Mouse (Mus musculus): Measurements from ENCODE around the gene Ap2a1.
A peak's percentile ranks its signal among the peaks of the same experiment; 100 is the strongest.

Gene Ap2a1

DNA sequence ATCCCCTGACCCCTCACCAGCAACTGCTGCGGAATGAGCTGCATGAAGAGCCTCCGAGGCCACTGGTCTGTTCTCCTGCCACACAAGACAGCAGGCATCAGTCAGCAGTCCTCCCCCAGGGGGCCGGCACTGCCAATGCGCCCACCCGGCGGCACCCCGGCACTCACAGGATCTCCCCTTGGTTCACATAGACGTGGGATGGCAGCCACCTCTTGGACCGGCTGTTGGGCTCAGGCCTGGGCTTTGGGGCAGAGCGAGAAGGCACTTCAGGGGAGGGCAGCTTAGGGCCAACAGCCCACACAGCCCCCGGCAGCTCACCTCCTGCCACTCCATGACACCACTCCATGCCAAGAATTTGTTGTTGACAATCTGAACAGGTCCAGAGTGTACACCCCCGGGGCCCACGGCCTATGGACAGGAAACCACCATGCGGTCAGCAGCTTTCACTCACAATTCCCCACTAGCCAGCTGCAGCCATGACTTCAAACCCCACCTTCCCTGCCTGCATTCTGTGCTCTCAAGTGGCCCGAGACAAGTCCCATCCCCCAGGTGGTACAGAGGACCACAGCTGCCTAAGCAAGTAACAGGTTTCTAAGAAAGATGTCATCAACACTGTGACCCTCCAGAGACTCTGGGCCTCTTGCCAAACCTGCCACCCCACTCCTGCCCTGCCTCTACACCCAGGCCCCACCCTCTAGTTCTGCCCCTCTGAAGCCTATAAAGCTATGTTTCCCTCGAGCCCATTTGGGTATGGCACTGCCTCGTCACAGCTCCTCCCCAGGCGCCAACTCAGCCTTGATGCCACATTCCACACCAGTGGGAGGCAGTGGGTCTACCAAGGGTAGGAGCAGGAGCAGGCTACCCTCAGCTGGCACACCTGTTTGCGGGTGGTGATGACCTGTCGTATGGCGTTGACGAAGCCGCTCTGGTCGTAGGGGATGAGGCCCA is 64.4 kb downstream of the Ap2a1 start:
- no peak for DNase-seq (ENCODE audit: low spot score)

DNA sequence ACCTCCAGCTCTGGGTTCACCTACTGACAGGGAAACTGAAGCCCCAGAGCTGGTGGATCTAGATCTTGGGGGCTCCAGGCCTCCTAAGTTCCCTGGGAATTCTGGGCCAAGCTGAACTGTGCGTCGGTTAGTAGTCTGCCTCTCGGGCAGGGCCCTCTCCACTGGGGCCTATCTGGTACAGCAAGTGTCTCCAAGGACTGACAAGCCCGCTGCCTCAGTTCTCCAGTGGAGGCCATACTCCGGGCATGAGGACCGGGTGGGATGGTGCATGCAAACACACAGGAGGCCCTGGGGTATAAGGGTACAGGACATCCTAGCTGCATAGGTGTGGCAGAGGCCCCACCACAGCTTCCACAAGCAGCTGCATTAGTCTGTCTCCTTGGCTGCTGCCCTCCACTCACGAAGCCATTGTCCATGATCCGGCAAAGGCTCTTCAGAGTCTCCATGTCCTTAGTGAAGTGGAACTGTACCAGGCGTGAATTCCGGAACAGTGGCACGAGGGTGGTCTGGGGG is 65.3 kb downstream of the Ap2a1 start:
- DNase-seq (ENCODE audit: low spot score) = no peak

DNA sequence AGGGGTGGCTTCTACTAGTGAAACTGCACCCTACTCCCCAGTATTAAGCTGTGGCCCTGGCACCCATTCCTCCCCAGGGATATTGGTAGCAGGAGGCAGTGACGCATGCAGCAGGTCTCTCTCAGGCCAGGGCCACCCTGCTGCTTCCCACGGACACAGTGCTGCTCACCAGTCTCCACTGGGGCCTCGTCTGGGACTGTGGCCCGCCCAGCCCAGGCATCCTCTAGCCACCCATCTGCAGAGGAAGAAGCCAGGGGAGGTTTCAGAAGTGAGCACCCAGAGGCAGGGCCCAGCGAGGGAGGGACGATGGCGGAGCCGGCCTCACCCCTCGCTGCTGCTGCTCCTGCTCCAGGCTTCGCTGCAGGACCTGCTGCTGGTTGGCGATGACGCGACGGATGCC is 66.1 kb downstream of the Ap2a1 start:
- DNase-seq (ENCODE audit: low spot score) = no peak

DNA sequence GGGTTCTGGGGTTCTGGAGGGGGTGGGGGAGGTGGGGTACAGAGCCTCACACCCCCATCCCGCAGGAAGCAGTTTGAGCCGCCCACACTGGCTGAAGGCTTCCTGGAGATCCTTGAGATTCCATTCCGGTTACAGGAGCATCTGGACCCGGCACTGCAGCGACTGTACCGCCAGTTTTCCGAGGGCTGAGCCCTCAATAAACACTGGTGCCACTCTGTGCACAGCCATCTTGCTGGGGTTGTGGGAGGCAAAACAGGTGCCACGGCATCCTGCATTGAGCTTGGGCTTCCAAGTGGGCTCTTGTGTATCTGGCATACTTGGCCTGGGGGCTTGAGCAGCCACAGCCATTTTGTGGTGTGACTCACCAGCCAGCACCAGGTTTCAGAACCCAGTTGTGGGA is 66.9 kb downstream of the Ap2a1 start:
- no peak for DNase-seq (ENCODE audit: low spot score)

DNA sequence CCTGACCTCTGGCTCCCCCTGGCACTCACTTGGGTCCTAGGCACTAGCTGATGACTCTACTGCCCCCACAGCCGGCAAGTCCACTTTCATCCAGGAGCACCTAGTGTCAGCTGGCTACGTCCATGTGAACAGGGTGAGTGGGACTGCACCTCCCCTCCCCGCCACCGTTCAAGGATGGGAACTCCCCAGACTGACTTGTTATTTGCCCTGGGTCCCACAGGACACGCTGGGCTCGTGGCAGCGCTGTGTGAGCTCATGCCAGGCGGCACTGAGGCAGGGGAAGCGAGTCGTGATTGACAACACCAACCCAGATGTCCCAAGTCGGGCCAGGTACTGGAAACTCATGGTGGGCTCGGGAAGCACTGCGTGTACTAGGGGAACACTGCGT is 67.9 kb downstream of the Ap2a1 start:
- DNase-seq (ENCODE audit: low spot score) = no peak

DNA sequence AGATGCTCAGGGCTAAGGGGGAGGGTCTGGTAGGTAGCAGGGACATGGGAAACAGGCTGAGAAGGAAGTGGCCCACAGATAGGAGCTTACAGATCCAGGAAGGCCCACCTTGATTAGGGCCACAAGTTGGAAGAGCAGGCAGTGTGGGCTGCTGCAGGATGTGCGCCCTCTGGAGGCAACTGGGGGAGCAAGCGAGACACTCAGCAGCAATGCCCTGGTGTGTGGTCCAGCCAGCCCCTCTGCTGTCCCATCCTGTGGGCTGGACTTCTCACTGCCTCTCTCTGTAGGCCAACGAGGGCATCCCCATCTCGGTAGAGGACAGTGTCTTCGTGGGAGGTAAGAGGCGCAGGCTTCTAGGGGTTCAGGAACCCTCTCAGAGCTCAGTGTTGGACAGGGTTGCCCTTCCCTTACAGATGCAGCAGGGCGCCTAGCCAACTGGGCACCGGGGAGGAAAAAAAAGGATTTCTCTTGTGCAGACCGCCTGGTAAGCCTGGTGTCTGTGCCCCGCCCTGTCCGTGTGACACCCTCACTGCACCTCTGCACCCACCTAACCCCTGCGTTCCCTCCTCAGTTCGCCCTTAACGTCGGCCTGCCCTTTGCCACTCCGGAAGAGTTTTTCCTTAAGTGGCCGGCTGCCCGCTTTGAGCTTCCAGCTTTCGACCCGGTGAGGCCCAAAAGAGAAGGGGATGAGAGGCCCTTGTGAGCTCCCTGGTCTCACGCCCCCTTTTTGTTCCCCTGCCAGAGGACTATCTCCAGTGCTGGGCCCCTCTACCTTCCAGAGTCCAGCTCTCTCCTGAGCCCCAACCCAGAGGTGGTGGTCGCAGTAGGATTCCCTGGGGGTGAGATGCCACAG is 68.5 kb downstream of the Ap2a1 start:
- DNase-seq (ENCODE audit: low spot score) = peak; percentile 61

DNA sequence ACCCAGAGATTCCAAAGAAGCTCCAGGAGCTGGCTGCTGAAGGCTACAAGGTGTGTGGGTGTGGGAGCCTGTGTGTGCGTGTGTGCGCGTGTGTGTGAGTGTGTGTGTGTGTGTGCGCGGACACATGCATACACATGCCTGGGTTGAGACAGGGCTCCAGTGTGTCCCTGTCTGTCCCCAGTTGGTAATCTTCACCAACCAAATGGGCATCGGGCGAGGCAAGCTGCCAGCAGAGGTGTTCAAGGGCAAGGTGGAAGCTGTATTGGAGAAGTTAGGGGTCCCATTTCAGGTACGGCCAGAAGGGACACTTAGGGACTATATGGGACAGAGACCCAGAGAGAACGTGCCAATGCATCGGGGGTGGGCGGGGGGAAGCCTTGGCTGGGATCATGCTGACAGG is 69.4 kb downstream of the Ap2a1 start:
- DNase-seq (ENCODE audit: low spot score) = no peak

DNA sequence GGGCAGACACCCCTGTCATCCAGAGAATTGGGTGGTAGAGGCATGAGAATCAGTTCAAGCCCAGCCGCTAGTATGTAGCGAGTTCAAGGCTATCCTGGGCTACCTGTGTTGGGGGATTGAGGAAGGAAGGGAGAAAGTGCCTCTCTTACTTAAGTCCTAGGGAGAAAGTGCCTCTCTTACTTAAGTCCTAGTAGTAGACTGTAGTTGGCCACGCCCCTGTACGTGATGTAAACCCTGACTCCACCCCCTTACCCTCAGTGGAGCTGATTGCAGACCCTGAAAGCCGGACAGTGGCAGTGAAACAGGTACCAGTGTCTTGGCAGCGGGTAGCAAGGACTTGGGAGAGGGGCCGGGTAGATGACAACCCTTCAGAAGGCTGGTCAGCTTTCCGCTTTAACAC is 71.4 kb downstream of the Ap2a1 start:
- DNase-seq (ENCODE audit: low spot score) = peak; percentile 80

DNA sequence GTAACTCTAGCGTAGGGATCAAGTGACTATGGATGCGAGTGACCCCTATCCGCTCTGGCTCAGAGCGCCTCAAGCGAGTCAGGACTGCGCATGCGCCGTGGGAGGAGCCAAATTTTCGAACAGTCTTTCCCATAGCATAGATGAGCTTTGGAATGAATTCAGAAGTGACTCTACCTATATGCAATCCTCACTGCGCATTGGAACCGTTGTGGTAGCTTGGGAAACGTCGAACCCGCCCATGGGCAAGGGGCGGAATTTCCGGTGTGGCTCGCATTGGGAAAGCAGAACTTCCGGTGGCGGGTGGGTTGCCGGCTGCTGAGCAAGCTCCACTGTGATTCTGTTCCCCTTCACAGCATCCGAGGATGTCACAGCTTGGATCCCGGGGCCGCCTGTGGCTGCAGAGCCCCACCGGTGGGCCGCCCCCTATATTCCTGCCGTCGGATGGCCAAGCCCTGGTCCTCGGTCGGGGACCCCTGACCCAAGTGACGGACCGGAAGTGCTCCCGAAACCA is 72.2 kb downstream of the Ap2a1 start, which contains the start of gene Pnkp:
Pnkp (plus strand) TSS at position 98 of the 511 bp plus-strand sequence.
- DNase-seq (ENCODE audit: low spot score) = peak; percentile 85

DNA sequence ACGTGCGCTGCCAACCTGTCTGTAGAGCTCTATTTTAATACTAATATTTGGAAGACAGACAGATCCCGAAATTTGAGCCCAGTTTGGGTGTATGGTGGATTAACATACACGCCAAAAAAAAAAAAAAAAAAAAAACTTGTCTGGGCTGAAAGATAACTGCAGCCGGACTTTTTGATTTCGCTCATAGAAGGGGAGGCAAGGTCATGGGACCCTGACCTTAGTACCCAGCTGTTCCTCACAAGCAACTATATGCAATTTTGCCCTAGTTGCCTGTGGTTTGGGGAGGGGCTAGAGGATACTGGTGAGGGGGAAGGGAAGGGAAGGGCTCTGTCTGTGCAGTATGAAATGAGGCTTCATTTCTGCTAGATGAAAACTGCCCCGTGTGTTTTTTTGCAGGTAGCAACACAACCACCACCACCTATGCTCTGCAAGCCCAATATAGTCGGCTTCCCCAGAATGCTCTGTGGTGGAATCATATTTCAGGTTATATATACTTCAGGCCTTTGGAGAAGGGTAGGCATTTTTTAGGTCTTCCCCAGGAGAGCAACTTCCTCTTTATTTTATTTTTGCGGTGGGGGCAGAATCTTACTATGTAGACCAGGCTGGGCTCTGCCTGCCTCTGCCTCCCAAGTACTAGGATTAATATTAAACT is 72.9 kb downstream of the Ap2a1 start:
- peak; percentile 50 for DNase-seq (ENCODE audit: low spot score)

DNA sequence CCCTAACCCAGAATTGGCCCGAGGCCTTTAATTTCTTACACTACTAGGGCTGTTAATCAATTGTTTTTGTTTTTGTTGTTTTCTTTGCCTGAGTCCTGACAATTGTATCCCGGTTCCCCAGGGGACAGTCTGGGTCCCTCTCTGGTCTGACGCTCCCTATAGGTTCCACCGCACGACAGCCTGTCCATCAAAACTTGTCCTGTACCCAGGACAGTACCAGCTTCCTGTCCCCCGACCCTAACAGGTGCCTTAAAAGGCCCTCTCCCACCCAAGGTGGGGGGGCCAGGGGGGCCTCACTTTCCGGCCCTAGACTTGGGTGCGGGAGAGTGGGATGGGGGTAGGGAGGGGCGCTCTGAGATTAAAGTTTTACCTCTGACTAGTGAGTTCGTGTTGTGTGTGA is 74.3 kb downstream of the Ap2a1 start:
- DNase-seq (ENCODE audit: low spot score) = no peak

DNA sequence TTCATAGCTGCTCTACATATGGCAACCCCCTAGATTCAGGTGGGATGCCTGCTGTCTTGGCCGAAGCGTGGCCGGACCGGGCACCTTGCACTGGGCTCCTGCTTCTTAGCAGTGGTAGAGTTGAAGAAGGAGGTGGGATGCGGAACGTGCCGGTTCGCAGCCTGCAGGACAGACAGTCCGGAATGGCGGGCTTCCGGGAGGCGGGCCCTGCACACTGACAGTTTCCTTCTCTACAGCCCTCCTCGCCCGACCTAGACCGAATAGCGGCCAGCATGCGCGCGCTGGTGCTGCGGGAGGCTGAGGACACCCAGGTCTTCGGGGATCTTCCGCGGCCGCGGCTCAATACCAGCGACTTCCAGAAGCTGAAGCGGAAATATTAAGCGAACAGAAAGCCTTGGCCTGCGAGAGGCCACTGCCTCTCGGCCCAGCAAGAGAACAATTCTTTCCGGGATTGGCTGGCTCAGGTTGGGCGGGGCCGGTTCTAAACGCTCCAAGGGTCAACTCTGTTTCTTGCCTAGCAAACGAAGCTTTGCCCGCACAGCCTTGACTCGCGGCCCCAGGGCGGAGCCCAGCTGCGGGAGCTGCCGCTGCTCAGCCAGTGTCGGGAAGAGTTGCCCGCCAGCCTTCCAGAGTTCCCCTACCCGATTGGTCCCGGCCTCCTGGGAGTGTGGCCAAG is 74.8 kb downstream of the Ap2a1 start:
- peak; percentile 83 for DNase-seq (ENCODE audit: low spot score)

DNA sequence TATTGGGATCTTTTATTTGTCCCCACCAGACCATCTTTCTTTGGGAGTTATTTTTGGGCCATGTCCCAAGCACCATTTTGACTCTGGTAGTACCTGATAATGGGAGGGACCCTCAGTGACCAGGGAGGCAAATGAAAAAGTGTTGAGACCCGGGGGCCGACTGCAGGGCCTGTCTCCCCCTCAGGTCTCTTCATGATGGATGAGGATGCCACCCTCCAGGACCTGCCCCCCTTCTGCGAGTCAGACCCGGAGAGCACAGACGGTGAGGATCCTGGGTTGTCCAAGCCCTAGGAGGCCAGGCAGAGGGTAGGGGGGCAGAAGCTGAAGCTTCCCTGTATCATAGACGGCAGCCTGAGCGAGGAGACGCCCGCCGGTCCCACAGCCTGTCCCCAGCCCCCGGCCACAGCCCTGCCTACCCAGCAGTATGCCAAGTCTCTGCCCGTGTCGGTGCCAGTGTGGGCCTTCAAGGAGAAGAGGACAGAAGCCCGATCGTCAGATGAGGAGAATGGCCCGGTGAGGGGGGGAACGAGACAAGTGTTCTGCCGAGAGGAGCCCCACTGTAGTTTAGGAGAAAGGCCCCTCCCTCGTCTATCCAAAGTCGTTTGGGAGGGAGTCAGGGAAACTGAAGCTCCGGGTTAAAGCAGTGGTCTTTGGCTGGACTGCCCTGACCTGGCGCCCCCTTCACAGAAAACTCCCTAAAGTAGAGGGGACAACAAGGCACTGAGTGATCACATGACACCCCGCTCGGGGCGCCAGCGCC is 75.5 kb downstream of the Ap2a1 start:
- DNase-seq (ENCODE audit: low spot score) = no peak

DNA sequence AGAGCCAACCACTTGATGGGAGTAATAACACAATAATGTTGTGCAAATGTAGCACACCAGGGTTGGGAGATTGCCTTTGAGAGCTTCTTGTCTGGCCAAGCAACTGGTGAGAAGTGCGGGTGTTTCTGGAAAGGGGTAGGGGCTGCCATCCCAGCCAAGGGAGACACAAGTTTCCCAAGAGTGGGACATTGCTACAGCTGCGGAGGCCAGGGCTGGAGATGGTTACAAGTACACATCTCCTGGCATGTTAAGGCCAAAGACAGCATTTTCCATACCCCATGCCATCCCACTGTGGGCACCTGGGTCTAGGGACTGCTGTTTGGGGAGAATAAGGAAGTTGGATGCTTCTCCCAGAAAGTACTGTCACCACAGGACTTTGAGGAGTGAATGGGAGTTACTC is 76.2 kb downstream of the Ap2a1 start:
- DNase-seq (ENCODE audit: low spot score) = no peak

DNA sequence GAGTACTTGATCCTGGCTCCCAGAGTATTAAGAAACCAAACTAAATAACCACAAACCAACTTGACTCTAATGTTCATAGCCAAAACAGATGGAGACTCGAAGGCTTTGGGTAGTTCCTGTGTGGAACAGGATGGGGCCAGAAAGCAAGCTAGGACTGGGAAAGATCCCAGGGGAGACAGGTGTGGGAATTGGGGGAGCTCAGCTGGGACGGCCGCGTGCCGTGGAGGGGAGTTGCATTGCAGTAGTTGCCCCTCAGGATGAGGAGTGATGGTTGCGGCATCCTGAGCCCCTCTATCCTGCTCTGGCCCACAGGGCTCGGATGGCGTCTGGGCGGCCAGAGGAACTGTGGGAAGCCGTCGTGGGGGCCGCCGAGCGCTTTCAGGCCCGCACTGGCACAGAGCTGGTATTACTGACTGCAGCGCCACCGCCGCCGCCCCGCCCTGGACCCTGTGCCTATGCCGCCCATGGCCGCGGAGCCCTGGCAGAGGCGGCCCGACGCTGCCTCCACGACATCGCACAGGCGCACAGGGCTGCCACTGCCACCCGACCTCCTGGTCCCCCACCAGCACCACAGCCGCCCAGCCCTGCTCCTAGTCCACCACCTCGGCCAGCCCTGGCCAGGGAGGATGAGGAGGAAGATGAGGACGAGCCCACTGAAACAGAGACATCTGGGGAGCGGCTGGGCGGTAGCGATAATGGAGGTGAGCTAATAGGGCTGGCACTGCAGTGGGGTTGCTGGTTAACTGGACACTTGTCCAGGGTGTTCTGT is 76.9 kb downstream of the Ap2a1 start:
- no peak for DNase-seq (ENCODE audit: low spot score)

DNA sequence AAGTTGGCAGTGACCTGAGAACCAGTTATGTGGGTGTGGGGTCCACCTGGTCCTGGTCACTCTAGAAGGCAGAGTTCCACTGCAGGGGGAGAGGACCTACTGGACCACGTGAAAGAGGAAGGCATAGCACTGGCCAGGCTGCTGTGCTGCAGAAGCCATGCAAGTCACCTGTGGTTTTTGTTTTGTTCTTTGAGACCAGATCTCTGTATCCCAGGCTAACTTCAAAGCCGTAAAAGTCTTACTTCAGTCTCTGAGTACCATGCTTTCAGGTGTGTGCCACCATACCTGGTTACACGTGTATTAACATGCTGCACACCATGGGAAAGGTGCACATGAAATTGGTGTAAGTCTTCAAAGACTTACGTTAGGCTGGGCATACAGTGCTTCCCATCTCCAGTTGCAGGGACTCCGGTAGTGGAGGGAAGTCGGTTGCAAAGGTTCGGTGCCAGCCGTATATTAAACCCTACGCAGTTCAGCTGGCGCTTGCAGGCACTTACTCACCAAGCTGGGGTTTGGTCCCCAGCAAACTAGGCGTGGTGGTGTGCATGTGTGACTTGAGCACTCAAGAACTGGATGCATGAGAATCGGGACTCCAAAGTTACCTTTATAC is 77.6 kb downstream of the Ap2a1 start:
- DNase-seq (ENCODE audit: low spot score) = no peak

DNA sequence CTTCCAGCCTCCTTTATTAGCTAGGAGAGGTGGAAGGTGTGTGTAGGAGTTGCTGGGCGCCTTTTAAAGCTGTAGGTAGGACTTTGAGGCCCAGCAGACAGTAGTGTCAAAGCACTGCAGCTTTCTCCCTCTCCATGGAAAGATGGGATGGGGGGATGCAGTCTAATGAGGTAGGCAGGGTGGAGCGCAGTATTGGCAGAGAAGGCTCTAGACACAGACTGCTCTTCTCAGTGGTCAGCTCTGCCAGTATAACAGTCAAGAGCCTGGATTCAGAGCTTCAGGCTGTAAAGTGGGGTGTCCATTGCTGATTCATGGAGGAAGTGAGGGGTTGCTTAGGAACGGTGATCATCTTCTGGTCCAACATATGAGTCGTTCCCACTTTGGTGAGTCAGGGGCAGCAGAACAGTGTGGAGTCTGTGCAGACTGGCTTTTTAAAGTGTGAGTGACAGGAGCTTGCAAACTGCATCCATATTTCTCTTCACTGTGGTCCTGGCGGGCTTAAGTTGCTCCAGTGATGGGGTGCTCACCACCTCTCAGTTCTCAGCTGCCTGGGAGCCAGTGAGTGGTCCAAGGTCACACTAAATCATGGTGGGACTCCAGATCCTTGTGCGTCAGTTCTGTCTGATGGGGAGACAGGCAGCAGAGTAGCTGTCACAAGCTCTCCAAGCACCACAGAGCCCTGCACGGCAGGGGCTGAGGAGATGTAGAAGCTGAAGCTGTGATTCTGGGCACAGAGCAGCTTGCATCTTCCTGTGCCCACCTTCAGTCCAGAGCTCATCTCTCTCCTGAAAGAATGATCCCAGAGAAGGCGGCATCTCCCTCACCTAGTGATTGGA is 78.3 kb downstream of the Ap2a1 start:
- no peak for DNase-seq (ENCODE audit: low spot score)

All from c-Kit-positive CD71-positive TER-119-positive erythroid progenitor cells, embryonic 14.5 days (primary cell).